Mouse (Mus musculus) adrenal gland, postnatal 25 days (tissue): ENCODE measurements at regions not wholly inside any gene's neighbourhood (a gene's known extent, or its start where the extent isn't known, plus 50 kb on each side); places are given as distances from the start of the nearest gene placed in this dataset.

Experiments
- DNase-seq: peaks from one replicate; pipeline ENCODE4 v3.0.0; 2021; ENCODE audit warnings: mixed read lengths

GRCm38 (mm10) chr15:34775714-34776113 is 418.0 kb upstream of the 9430069I07Rik start:
- DNase-seq = no peak

GRCm38 (mm10) chr15:34751746-34752145 is 394.1 kb upstream of the 9430069I07Rik start:
- DNase-seq = no peak

GRCm38 (mm10) chr15:34751021-34751420 is 393.3 kb upstream of the 9430069I07Rik start:
- DNase-seq = no peak

GRCm38 (mm10) chr15:34747111-34747510 is 389.4 kb upstream of the 9430069I07Rik start:
- no peak for DNase-seq

GRCm38 (mm10) chr15:34743130-34743782 is 385.6 kb upstream of the 9430069I07Rik start:
- DNase-seq = peak; percentile 52

- DNase-seq = no peak
These were observed 383.8 kb upstream of the 9430069I07Rik start for GRCm38 (mm10) chr15:34741488-34741887.
